Mouse (Mus musculus) Patski (cell line): ENCODE data around the gene 3830406C13Rik. TPM values are rescaled to one million over a fixed set of nuclear protein-coding genes. Genes with fewer than 3 reads are reported as not detected.

ENCODE experiments used
- ATAC-seq: fragments of 100-300 bp; one replicate; pipeline ENCODE4 v1.8.0; 2021
- CTCF ChIA-PET: fragments of 350-600 bp; sonication (Branson Sonifier 250); formaldehyde crosslinking; loops from one replicate; lab custom pipeline; 2022; ENCODE audit warnings: inconsistent platforms; lab: Charles Lee
- POLR2A ChIA-PET: fragments of 350-600 bp; sonication (Branson Sonifier 250); formaldehyde crosslinking; loops from one replicate; lab custom pipeline; 2022; ENCODE audit warnings: antibody characterized with exemption, inconsistent platforms; lab: Charles Lee
- DNase-seq: peaks from one replicate; pipeline ENCODE4 v3.0.0-alpha.2; 2011; ENCODE audit warnings: low read depth, low spot score
- H3K27me3 ChIP-seq: fragments of 371-371 bp; one replicate; pipeline ENCODE4 v1.5.1; 2021
- CTCF ChIP-seq: fragments of 100-300 bp; IDR thresholded peaks from one replicate; pipeline ENCODE4 v1.5.1; 2021
- in situ Hi-C: fragments of 300-500 bp; cut with MboI; formaldehyde crosslinking; loops from 3 replicates; pipeline ENCODE4 v1.11.1; 2018; ENCODE audit warnings: low pct_unique_long_range_greater_than_20kb, mixed read lengths
- polyA plus RNA-seq: library from polyadenylated mRNA; unstranded; gene quantifications from one replicate; pipeline ENCODE4 v1.2.3, GENCODE M21; 2021

The 3830406C13Rik gene
- polyA plus RNA-seq, 1 experiment from 2014 or later = 37.8 TPM

DNA sequence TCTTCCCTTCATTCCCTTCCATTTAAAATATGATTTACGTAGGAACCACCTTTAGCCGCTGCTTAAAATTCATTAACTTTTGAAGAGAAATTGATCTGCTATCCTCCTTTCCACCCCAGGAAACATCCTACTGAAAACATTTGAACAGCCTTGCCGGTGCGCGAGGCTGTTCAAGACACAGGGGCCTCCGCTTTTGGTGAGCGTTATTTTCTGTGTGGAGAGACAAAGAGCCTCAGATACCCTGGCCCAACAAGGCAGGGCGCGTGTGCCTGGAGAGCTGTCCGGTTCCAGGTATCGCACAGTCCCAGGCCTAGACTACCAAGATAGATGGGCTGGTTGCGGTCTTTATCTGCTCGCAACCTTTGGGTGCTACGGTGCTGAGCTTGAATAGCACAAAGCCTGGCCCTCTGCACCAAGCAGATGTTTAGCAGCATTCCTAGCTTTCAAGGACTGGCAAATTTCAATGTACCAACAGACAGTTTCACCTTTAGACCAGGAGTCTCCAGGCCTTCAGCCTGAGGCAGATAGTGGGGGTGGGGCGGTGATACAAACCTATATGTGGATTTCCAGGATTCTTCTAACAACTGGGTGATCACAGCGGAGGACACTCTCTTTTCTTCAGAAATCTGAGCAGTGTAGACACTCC lies 66.4 kb downstream of the 3830406C13Rik start:
- in situ Hi-C loops = no loop called here
- ATAC-seq (no peak), DNase-seq (no peak)
- TF ChIP-seq CTCF = no peak
- peaks cover 11% of the 10 kb centered on the region for H3K27me3 ChIP-seq
- CTCF ChIA-PET = no interaction called here
- POLR2A ChIA-PET = no interaction called here

Other genes with a start within 250 kb of the 3830406C13Rik start
- gene Gm49355, start 197 bp upstream of the 3830406C13Rik start, polyA plus RNA-seq = 0.10 TPM
- gene Fezf2, start 64.0 kb downstream of the 3830406C13Rik start, polyA plus RNA-seq = not detected